In the genomic region with DNA sequence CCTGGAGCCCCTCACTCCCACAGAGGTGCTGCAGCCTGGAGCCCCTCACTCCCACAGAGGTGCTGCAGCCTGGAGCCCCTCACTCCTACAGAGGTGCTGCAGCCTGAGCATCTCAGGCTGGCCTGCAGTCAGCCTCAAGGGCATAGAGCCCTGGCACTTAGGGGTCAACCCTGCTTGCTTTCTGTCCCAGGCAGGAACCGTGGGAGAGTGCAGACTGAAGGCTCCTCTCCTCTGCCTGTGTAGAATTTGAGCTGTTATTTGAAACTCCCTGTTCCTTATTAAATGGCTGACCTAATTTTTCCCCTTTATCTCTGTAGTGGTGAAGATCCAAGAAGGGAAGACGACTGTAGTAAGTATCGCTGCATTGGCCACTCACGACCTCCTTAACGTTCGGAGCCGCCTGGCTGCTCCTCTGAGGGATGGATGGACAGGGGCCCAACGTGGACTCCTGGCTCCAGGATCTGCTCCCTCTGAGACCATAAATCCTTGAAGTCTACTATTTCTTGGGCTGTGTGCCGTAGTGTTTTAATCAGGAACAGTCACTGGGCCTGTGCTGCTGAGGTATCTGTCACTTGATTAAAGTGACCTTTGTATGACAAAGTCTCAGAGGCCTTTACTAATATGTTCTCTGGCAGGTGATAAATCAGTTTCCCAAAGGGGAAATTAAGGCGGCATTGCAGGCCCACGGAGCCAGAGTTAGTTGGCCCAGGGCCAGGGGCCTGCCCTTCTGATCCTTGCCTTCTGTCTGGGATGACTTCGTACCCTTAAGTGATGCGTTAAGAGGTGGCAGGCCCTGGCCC, we compare ENCODE assay signal across 16 mouse cellular contexts. TPM values are rescaled to one million over a fixed set of nuclear protein-coding genes. Genes with fewer than 3 reads are reported as not detected.
DNase-seq lines count a peak whose midpoint lies in the region; ATAC-seq lines count a peak whose summit lies in the region.
"Had no signal": no experiment of that assay in that cellular context is flagged by ENCODE, and none has a peak within 500 bp of the region (broad histone marks: within the 10 kb centered on the region; RNA-seq: fewer than 3 reads in every experiment).

No protein-coding gene starts in this region.

- H3K36me3 ChIP-seq in hindbrain, embryonic 12.5 days = peaks cover 56% of the 10 kb centered on the region
- H3K36me3 ChIP-seq in hindbrain, embryonic 11.5 days (ENCODE audit: control insufficient read depth, insufficient read depth, low read length) = no peaks in the 10 kb centered on the region
- peaks cover 12% of the 10 kb centered on the region; the same call in 1 of the 2 replicates for H3K36me3 ChIP-seq in lung, embryonic 16.5 days (ENCODE audit: control insufficient read depth, insufficient read depth, low read length)
- peaks cover 73% of the 10 kb centered on the region for H3K36me3 ChIP-seq in midbrain, embryonic 10.5 days

- H3K9me3 ChIP-seq in hindbrain, embryonic 12.5 days (replicated peaks) = no peaks in the 10 kb centered on the region
- no peaks in the 10 kb centered on the region for H3K9me3 ChIP-seq in hindbrain, embryonic 11.5 days (ENCODE audit: control insufficient read depth, low read length)
- H3K9me3 ChIP-seq in lung, embryonic 16.5 days (ENCODE audit: control insufficient read depth, low read length) = no peaks in the 10 kb centered on the region
- H3K9me3 ChIP-seq in midbrain, embryonic 10.5 days (replicated peaks) = no peaks in the 10 kb centered on the region
- H3K9me3 ChIP-seq: forebrain, embryonic 15.5 days; G1E; midbrain, embryonic 12.5 days had no signal

- no peak overlapping the region for H3K4me2 ChIP-seq in hindbrain, embryonic 12.5 days (replicated peaks)
- no peak overlapping the region for H3K4me2 ChIP-seq in hindbrain, embryonic 11.5 days (replicated peaks; ENCODE audit: low read depth, low read length)
- H3K4me2 ChIP-seq in lung, embryonic 16.5 days (ENCODE audit: low read depth, low read length) = no peak overlapping the region
- H3K4me2 ChIP-seq: forebrain, embryonic 15.5 days; midbrain, embryonic 12.5 days had no signal

- ATAC-seq in hindbrain, embryonic 12.5 days (ENCODE audit: low FRiP score) = no peak
- ATAC-seq in hindbrain, embryonic 11.5 days (ENCODE audit: low FRiP score) = no peak
- ATAC-seq in lung, embryonic 16.5 days (ENCODE audit: low read depth) = no peak
- ATAC-seq: forebrain, embryonic 15.5 days had no signal

- intact Hi-C loops in gastrocnemius, postnatal 36 days (cut with DNase I) = no loop called here

- no peaks in the 10 kb centered on the region for H3K27me3 ChIP-seq in hindbrain, embryonic 12.5 days
- H3K27me3 ChIP-seq in hindbrain, embryonic 11.5 days (ENCODE audit: control insufficient read depth, insufficient read depth, low read length) = no peaks in the 10 kb centered on the region
- no peaks in the 10 kb centered on the region for H3K27me3 ChIP-seq in lung, embryonic 16.5 days (ENCODE audit: control insufficient read depth, insufficient read depth, low read depth, low read length)
- H3K27me3 ChIP-seq in midbrain, embryonic 10.5 days (ENCODE audit: low read depth, poor library complexity, severe bottlenecking) = no peaks in the 10 kb centered on the region
- H3K27me3 ChIP-seq: forebrain, embryonic 15.5 days; midbrain, embryonic 12.5 days had no signal

- no peaks in the 10 kb centered on the region for H3K4me1 ChIP-seq in hindbrain, embryonic 12.5 days
- no peaks in the 10 kb centered on the region for H3K4me1 ChIP-seq in hindbrain, embryonic 11.5 days (replicated peaks; ENCODE audit: control insufficient read depth, insufficient read depth, low read length)
- H3K4me1 ChIP-seq in lung, embryonic 16.5 days (replicated peaks; ENCODE audit: control insufficient read depth, insufficient read depth, low read length) = peaks cover 40% of the 10 kb centered on the region
- no peaks in the 10 kb centered on the region for H3K4me1 ChIP-seq in midbrain, embryonic 10.5 days
- H3K4me1 ChIP-seq: forebrain, embryonic 15.5 days; midbrain, embryonic 12.5 days had no signal

- 83% methylated on average over 13 of the region's 13 CpGs for WGBS in hindbrain, embryonic 12.5 days
- WGBS in hindbrain, embryonic 11.5 days = 89% methylated on average over 13 of the region's 13 CpGs
- 47% methylated on average over 13 of the region's 13 CpGs for WGBS in lung, embryonic 16.5 days
- WGBS in midbrain, embryonic 10.5 days = 90% methylated on average over 13 of the region's 13 CpGs

- H3K27ac ChIP-seq in hindbrain, embryonic 12.5 days = 0 out of 2 replicates have a peak overlapping the region, but pooled peaks have one; percentile 30
- H3K27ac ChIP-seq in hindbrain, embryonic 11.5 days (ENCODE audit: low read depth, low read length) = no peak overlapping the region
- peak overlapping the region; percentile 90 for H3K27ac ChIP-seq in lung, embryonic 16.5 days (ENCODE audit: low read length)
- H3K27ac ChIP-seq in midbrain, embryonic 10.5 days (replicated peaks) = no peak overlapping the region
- H3K27ac ChIP-seq: forebrain, embryonic 15.5 days; left cerebral cortex, adult 2 months; midbrain, embryonic 12.5 days had no signal

- H3K9ac ChIP-seq in hindbrain, embryonic 12.5 days = no peak overlapping the region
- no peak overlapping the region for H3K9ac ChIP-seq in hindbrain, embryonic 11.5 days (ENCODE audit: low read depth, low read length)
- H3K9ac ChIP-seq in lung, embryonic 16.5 days (ENCODE audit: low read length) = no peak overlapping the region; the same call in 1 of the 2 replicates
- H3K9ac ChIP-seq: forebrain, embryonic 15.5 days; midbrain, embryonic 12.5 days had no signal

- no peak overlapping the region for H3K4me3 ChIP-seq in hindbrain, embryonic 12.5 days
- H3K4me3 ChIP-seq in hindbrain, embryonic 11.5 days (ENCODE audit: low read depth, low read length) = no peak overlapping the region
- no peak overlapping the region for H3K4me3 ChIP-seq in lung, embryonic 16.5 days (ENCODE audit: low read length)
- no peak overlapping the region for H3K4me3 ChIP-seq in midbrain, embryonic 10.5 days
- H3K4me3 ChIP-seq: forebrain, embryonic 15.5 days; left cerebral cortex, adult 2 months; midbrain, embryonic 12.5 days had no signal

- DNase-seq in gastrocnemius, adult 18-20 months (ENCODE audit: low spot score) = peak; percentile 53
- no peak for DNase-seq in gastrocnemius, postnatal 36 days
- no peak for DNase-seq in hindbrain, embryonic 11.5 days (ENCODE audit: low spot score)
- DNase-seq in lung, postnatal 25 days (ENCODE audit: low spot score) = no peak
- no peak for DNase-seq in midbrain, embryonic 10.5 days (ENCODE audit: low spot score)
- no peak for DNase-seq in layer of hippocampus, adult 9-10 months (ENCODE audit: low spot score)
- DNase-seq: cerebellum, adult 11 months; cerebellum, postnatal 36 days; lung, postnatal 14 days; thymus, adult 18-20 months had no signal

RNA-seq across cellular contexts. Expression of gene Mrps18a, which starts 7.0 kb away (rescaled TPM):
- total RNA-seq in gastrocnemius, adult 18-20 months (2021) = 10 to 100 TPM; 86.2 to 99.1 TPM
- total RNA-seq in gastrocnemius, postnatal 36 days (2021) = 10 to 100 TPM; 78.0 to 84.1 TPM
- 120 and 130 TPM in 2 replicates for polyA plus RNA-seq in hindbrain, embryonic 12.5 days (2016; fragmentation: Nextera tagmentation; extraction: Ambion mirVana)
- 122 and 130 TPM in 2 replicates for polyA plus RNA-seq in hindbrain, embryonic 11.5 days (2014; fragmentation: Nextera tagmentation; extraction: Ambion mirVana)
- polyA plus RNA-seq in lung, embryonic 16.5 days (2015; fragmentation: Nextera tagmentation; extraction: Ambion mirVana) = 134 and 138 TPM in 2 replicates
- polyA plus RNA-seq in midbrain, embryonic 10.5 days (2016; fragmentation: Nextera tagmentation; extraction: Ambion mirVana) = 143 and 156 TPM in 2 replicates

RNA-seq across cellular contexts. Expression of gene Rsph9, which starts 26.2 kb away (rescaled TPM):
- total RNA-seq in gastrocnemius, adult 18-20 months (2021) = under 1 TPM; 0.47 to 0.57 TPM
- under 1 TPM; 0.28 to 0.54 TPM for total RNA-seq in gastrocnemius, postnatal 36 days (2021)
- 20.3 and 21.5 TPM in 2 replicates for polyA plus RNA-seq in hindbrain, embryonic 12.5 days (2016; fragmentation: Nextera tagmentation; extraction: Ambion mirVana)
- 17.6 and 20.1 TPM in 2 replicates for polyA plus RNA-seq in hindbrain, embryonic 11.5 days (2014; fragmentation: Nextera tagmentation; extraction: Ambion mirVana)
- polyA plus RNA-seq in lung, embryonic 16.5 days (2015; fragmentation: Nextera tagmentation; extraction: Ambion mirVana) = 23.7 and 26.8 TPM in 2 replicates
- 11.7 and 14.2 TPM in 2 replicates for polyA plus RNA-seq in midbrain, embryonic 10.5 days (2016; fragmentation: Nextera tagmentation; extraction: Ambion mirVana)
- total RNA-seq: G1E had no signal
- polyA plus RNA-seq: G1E had no signal

RNA-seq across cellular contexts. Expression of gene Mad2l1bp, which starts 35.5 kb away (rescaled TPM):
- total RNA-seq in gastrocnemius, adult 18-20 months (2021) = 10 to 100 TPM; 16.6 to 19.3 TPM
- total RNA-seq in gastrocnemius, postnatal 36 days (2021) = 10 to 100 TPM; 17.1 to 19.8 TPM
- polyA plus RNA-seq in hindbrain, embryonic 12.5 days (2016; fragmentation: Nextera tagmentation; extraction: Ambion mirVana) = 27.6 and 30.6 TPM in 2 replicates
- polyA plus RNA-seq in hindbrain, embryonic 11.5 days (2014; fragmentation: Nextera tagmentation; extraction: Ambion mirVana) = 37.9 and 38.0 TPM in 2 replicates
- 55.5 and 57.1 TPM in 2 replicates for polyA plus RNA-seq in lung, embryonic 16.5 days (2015; fragmentation: Nextera tagmentation; extraction: Ambion mirVana)
- polyA plus RNA-seq in midbrain, embryonic 10.5 days (2016; fragmentation: Nextera tagmentation; extraction: Ambion mirVana) = 36.1 and 40.1 TPM in 2 replicates

RNA-seq across cellular contexts. Expression of gene Gtpbp2, which starts 43.0 kb away (rescaled TPM):
- total RNA-seq in gastrocnemius, adult 18-20 months (2021) = 10 to 100 TPM; 41.0 to 41.4 TPM
- 10 to 100 TPM; 51.3 to 55.1 TPM for total RNA-seq in gastrocnemius, postnatal 36 days (2021)
- polyA plus RNA-seq in hindbrain, embryonic 12.5 days (2016; fragmentation: Nextera tagmentation; extraction: Ambion mirVana) = 49.3 and 54.1 TPM in 2 replicates
- 23.3 and 27.2 TPM in 2 replicates for polyA plus RNA-seq in hindbrain, embryonic 11.5 days (2014; fragmentation: Nextera tagmentation; extraction: Ambion mirVana)
- polyA plus RNA-seq in lung, embryonic 16.5 days (2015; fragmentation: Nextera tagmentation; extraction: Ambion mirVana) = 50.3 and 55.0 TPM in 2 replicates
- 28.2 and 31.0 TPM in 2 replicates for polyA plus RNA-seq in midbrain, embryonic 10.5 days (2016; fragmentation: Nextera tagmentation; extraction: Ambion mirVana)

Comparison
In these comparisons a context has a peak if more than half of its experiments do, and no peak if none do; other contexts are left out.
1. H3K27ac ChIP-seq: peak in hindbrain, embryonic 12.5 days (single experiment) and lung, embryonic 16.5 days (single experiment); none in hindbrain, embryonic 11.5 days (single experiment) and midbrain, embryonic 10.5 days (single experiment).